Mouse (Mus musculus): Measurements from ENCODE around the gene Gm10721.
"Not testable (repeated sequence)": the region's sequence is repeated elsewhere in the genome, so short reads cannot be mapped to it uniquely, and the experiment has no call there.

Gene Gm10721

DNA sequence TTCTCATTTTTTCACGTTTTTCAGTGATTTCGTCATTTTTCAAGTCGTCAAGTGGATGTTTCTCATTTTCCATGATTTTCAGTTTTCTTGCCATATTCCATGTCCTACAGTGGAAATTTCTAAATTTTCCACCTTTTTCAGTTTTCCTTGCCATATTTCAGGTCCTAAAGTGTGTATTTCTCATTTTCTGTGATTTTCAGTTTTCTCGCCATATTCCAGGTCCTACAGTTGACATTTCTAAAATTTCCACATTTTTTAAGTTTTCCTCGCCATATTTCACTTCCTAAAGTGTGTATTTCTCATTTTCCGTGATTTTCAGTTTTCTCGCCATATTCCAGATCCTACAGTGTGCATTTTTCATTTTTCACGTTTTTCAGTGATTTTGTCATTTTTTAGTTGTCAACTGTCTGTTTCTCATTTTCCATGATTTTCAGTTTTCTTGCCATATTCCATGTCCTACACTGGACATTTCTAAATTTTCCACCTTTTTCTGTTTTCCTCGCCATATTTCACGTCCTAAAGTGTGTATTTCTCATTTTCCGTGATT is at the start of gene Gm10721:
Gene Gm10721 (plus strand): TSS at position 408 of the 547 bp plus-strand sequence.
- DNase-seq (ENCODE audit: extremely low read depth, insufficient read length, low spot score): not testable (repeated sequence)

DNA sequence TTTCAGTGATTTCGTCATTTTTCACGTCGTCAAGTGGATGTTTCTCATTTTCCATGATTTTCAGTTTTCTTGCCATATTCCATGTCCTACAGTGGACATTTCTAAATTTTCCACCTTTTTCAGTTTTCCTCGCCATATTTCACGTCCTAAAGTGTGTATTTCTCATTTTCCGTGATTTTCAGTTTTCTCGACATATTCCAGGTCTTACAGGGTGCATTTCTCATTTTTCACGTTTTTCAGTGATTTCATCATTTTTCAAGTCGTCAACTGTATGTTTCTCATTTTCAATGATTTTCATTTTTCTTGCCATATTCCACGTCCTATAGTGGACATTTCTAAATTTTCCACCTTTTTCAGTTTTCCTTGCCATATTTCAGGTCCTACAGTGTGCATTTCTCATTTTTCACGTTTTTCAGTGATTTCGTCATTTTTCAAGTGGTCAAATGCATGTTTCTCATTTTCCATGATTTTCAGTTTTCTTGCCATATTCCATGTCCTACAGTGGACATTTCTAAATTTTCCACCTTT is 12.4 kb upstream of the Gm10721 start, which contains the start of gene Gm10722:
Gene Gm10722 (plus strand): TSS at position 478 of the 528 bp plus-strand sequence.
- peak; percentile 59 for DNase-seq (ENCODE audit: extremely low read depth, insufficient read length, low spot score)

DNA sequence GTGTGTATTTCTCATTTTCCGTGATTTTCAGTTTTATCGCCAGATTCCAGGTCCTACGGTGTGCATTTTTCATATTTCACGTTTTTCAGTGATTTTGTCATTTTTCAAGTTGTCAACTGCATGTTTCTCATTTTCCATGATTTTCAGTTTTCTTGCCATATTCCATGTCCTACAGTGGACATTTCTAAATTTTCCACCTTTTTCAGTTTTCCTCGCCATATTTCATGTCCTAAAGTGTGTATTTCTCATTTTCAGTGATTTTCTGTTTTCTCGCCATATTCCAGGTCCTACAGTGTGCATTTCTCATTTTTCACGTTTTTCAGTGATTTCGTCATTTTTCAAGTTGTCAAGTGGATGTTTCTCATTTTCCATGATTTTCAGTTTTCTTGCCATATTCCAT is 11.9 kb upstream of the Gm10721 start:
- not testable (repeated sequence) for DNase-seq (ENCODE audit: extremely low read depth, insufficient read length, low spot score)

DNA sequence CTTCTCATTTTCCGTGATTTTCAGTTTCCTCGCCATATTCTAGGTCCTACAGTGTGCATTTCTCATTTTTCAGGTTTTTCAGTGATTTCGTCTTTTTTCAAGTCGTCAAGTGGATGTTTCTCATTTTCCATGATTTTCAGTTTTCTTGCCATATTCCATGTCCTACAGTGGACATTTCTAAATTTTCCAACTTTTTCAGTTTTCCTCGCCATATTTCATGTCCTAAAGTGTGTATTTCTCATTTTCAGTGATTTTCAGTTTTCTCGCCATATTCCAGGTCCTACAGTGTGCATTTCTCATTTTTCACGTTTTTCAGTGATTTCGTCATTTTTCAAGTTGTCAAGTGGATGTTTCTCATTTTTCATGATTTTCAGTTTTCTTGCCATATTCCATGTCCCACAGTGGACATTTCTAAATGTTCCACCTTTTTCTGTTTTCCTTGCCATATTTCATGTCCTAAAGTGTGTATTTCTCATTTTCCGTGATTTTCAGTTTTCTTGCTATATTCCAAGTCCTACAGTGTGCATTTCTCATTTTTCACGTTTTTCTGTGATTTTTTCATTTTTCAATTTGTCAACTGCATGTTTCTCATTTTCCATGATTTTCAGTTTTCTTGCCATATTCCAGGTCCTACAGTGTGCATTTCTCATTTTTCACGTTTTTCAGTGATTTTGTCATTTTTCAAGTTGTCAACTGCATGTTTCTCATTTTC is 10.8 kb upstream of the Gm10721 start:
- DNase-seq (ENCODE audit: extremely low read depth, insufficient read length, low spot score): peak; percentile 27

DNA sequence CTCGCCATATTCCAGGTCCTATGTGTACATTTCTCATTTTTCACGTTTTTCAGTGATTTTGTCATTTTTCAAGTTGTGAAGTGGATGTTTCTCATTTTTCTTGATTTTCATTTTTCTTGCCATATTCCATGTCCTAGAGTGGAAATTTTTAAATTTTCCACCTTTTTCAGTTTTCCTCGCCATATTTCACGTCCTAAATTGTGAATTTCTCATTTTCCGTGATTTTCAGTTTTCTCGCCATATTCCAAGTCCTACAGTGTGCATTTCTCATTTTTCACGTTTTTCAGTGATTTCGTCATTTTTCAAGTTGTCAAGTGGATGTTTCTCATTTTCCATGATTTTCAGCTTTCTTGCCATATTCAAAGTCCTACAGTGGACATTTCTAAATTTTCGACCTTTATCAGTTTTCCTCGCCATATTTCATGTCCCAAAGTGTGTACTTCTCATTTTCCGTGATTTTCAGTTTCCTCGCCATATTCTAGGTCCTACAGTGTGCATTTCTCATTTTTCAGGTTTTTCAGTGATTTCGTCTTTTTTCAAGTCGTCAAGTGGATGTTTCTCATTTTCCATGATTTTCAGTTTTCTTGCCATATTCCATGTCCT is 10.0 kb upstream of the Gm10721 start, which contains the start of gene Gm11168:
Gene Gm11168 (plus strand): TSS at position 553 of the 603 bp plus-strand sequence.
- DNase-seq (ENCODE audit: extremely low read depth, insufficient read length, low spot score): not testable (repeated sequence)

DNA sequence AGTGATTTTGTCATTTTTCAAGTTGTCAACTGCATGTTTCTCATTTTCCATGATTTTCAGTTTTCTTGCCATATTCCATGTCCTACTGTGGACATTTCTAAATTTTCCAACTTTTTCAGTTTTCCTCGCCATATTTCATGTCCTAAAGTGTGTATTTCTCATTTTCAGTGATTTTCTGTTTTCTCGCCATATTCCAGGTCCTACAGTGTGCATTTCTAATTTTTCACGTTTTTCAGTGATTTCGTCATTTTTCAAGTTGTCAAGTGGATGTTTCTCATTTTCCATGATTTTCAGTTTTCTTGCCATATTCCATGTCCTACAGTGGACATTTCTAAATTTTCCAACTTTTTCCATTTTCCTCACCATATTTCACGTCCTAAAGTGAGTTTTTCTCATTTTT is 6.8 kb upstream of the Gm10721 start:
- DNase-seq (ENCODE audit: extremely low read depth, insufficient read length, low spot score): not testable (repeated sequence)

DNA sequence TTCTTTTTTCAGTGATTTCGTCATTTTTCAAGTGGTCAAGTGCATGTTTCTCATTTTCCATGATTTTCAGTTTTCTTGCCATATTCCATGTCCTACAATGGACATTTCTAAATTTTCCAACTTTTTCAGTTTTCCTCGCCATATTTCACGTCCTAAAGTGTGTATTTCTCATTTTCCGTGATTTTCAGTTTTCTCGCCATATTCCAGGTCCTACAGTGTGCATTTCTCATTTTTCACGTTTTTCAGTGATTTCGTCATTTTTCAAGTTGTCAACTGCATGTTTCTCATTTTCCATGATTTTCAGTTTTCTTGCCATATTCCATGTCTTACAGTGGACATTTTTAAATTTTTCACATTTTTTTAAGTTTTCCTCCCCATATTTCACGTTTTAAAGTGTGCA is 6.3 kb upstream of the Gm10721 start:
- DNase-seq (ENCODE audit: extremely low read depth, insufficient read length, low spot score): not testable (repeated sequence)

DNA sequence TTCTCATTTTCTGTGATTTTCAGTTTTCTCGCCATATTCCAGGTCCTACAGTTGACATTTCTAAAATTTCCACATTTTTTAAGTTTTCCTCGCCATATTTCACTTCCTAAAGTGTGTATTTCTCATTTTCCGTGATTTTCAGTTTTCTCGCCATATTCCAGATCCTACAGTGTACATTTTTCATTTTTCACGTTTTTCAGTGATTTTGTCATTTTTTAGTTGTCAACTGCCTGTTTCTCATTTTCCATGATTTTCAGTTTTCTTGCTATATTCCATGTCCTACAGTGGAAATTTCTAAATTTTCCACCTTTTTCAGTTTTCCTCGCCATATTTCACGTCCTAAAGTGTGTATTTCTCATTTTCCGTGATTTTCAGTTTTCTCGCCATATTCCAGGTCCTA is 5.7 kb upstream of the Gm10721 start:
- peak; percentile 21 for DNase-seq (ENCODE audit: extremely low read depth, insufficient read length, low spot score)

DNA sequence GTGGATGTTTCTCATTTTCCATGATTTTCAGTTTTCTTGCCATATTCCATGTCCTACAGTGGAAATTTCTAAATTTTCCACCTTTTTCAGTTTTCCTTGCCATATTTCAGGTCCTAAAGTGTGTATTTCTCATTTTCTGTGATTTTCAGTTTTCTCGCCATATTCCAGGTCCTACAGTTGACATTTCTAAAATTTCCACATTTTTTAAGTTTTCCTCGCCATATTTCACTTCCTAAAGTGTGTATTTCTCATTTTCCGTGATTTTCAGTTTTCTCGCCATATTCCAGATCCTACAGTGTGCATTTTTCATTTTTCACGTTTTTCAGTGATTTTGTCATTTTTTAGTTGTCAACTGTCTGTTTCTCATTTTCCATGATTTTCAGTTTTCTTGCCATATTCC is 3.6 kb upstream of the Gm10721 start:
- not testable (repeated sequence) for DNase-seq (ENCODE audit: extremely low read depth, insufficient read length, low spot score)

DNA sequence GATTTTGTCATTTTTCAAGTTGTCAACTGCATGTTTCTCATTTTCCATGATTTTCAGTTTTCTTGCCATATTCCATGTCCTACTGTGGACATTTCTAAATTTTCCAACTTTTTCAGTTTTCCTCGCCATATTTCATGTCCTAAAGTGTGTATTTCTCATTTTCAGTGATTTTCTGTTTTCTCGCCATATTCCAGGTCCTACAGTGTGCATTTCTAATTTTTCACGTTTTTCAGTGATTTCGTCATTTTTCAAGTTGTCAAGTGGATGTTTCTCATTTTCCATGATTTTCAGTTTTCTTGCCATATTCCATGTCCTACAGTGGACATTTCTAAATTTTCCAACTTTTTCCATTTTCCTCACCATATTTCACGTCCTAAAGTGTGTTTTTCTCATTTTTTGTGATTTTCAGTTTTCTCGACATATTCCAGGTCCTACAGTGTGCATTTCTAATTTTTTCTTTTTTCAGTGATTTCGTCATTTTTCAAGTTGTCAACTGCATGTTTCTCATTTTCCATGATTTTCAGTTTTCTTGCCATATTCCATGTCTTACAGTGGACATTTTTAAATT is 802 bp upstream of the Gm10721 start:
- DNase-seq (ENCODE audit: extremely low read depth, insufficient read length, low spot score): not testable (repeated sequence)

DNA sequence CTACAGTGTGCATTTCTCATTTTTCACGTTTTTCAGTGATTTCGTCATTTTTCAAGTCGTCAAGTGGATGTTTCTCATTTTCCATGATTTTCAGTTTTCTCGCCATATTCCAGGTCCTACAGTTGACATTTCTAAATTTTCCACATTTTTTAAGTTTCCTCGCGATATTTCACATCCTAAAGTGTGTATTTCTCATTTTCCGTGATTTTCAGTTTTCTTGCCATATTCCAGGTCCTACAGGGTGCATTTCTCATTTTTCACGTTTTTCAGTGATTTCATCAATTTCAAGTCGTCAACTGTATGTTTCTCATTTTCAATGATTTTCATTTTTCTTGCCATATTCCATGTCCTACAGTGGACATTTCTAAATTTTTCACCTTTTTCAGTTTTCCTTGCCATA is 2.4 kb downstream of the Gm10721 start, which contains the start of gene Gm10720:
Gene Gm10720 (plus strand): TSS at position 301 of the 400 bp plus-strand sequence.
- DNase-seq (ENCODE audit: extremely low read depth, insufficient read length, low spot score): not testable (repeated sequence)

DNA sequence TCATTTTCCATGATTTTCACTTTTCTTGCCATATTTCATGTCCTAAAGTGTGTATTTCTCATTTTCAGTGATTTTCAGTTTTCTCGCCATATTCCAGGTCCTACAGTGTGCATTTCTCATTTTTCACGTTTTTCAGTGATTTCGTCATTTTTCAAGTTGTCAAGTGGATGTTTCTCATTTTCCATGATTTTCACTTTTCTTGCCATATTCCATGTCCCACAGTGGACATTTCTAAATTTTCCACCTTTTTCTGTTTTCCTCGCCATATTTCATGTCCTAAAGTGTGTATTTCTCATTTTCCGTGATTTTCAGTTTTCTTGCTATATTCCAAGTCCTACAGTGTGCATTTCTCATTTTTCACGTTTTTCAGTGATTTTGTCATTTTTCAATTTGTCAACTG is 3.0 kb downstream of the Gm10721 start:
- DNase-seq (ENCODE audit: extremely low read depth, insufficient read length, low spot score): not testable (repeated sequence)

DNA sequence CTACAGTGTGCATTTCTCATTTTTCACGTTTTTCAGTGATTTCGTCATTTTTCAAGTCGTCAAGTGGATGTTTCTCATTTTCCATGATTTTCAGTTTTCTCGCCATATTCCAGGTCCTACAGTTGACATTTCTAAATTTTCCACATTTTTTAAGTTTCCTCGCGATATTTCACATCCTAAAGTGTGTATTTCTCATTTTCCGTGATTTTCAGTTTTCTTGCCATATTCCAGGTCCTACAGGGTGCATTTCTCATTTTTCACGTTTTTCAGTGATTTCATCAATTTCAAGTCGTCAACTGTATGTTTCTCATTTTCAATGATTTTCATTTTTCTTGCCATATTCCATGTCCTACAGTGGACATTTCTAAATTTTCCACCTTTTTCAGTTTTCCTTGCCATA is 4.2 kb downstream of the Gm10721 start, which contains the start of gene Gm10719:
Gene Gm10719 (plus strand): TSS at position 301 of the 400 bp plus-strand sequence.
- DNase-seq (ENCODE audit: extremely low read depth, insufficient read length, low spot score): not testable (repeated sequence)

DNA sequence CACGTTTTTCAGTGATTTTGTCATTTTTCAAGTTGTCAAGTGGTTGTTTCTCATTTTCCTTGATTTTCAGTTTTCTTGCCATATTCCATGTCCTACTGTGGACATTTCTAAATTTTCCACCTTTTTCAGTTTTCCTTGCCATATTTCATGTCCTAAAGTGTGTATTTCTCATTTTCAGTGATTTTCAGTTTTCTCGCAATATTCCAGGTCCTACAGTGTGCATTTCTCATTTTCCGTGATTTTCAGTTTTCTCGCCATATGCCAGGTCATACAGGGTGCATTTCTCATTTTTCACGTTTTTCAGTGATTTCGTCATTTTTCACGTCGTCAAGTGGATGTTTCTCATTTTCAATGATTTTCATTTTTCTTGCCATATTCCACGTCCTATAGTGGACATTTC is 6.0 kb downstream of the Gm10721 start:
- not testable (repeated sequence) for DNase-seq (ENCODE audit: extremely low read depth, insufficient read length, low spot score)

DNA sequence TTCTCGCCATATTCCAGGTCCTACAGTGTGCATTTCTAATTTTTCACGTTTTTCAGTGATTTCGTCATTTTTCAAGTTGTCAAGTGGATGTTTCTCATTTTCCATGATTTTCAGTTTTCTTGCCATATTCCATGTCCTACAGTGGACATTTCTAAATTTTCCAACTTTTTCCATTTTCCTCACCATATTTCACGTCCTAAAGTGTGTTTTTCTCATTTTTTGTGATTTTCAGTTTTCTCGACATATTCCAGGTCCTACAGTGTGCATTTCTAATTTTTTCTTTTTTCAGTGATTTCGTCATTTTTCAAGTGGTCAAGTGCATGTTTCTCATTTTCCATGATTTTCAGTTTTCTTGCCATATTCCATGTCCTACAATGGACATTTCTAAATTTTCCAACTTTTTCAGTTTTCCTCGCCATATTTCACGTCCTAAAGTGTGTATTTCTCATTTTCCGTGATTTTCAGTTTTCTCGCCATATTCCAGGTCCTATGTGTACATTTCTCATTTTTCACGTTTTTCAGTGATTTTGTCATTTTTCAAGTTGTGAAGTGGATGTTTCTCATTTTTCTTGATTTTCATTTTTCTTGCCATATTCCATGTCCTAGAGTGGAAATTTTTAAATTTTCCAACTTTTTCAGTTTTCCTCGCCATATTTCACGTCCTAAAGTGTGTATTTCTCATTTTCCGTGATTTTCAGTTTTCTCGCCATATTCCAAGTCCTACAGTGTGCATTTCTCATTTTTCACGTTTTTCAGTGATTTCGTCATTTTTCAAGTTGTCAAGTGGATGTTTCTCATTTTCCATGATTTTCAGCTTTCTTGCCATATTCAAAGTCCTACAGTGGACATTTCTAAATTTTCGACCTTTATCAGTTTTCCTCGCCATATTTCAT is 7.1 kb downstream of the Gm10721 start:
- not testable (repeated sequence) for DNase-seq (ENCODE audit: extremely low read depth, insufficient read length, low spot score)

DNA sequence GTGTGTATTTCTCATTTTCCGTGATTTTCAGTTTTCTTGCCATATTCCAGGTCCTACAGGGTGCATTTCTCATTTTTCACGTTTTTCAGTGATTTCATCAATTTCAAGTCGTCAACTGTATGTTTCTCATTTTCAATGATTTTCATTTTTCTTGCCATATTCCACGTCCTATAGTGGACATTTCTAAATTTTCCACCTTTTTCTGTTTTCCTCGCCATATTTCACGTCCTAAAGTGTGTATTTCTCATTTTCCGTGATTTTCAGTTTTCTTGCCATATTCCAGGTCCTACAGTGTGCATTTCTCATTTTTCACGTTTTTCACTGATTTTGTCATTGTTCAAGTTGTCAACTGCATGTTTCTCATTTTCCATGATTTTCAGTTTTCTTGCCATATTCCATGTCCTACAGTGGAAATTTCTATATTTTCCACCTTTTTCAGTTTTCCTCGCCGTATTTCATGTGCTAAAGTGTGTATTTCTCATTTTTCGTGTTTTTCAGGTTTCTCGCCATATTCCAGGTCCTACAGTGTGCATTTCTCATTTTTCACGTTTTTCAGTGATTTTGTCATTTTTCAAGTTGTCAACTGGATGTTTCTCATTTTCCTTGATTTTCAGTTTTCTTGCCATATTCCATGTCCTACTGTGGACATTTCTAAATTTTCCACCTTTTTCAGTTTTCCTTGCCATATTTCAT is 9.5 kb downstream of the Gm10721 start:
- DNase-seq (ENCODE audit: extremely low read depth, insufficient read length, low spot score): peak; percentile 1

DNA sequence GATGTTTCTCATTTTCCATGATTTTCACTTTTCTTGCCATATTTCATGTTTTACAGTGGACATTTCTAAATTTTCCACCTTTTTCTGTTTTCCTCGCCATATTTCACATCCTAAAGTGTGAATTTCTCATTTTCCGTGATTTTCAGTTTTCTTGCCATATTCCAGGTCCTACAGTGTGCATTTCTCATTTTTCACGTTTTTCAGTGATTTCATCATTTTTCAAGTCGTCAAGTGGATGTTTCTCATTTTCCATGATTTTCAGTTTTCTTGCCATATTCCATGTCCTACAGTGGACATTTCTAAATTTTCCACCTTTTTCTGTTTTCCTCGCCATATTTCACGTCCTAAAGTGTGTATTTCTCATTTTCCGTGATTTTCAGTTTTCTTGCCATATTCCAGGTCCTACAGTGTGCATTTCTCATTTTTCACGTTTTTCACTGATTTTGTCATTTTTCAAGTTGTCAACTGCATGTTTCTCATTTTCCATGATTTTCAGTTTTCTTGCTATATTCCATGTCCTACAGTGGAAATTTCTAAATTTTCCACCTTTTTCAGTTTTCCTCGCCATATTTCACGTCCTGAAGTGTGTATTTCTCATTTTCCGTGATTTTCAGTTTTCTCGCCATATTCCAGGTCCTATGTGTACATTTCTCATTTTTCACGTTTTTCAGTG is 10.5 kb downstream of the Gm10721 start, which contains the start of gene Gm10718:
Gene Gm10718 (plus strand): TSS at position 236 of the 673 bp plus-strand sequence.
- not testable (repeated sequence) for DNase-seq (ENCODE audit: extremely low read depth, insufficient read length, low spot score)

DNA sequence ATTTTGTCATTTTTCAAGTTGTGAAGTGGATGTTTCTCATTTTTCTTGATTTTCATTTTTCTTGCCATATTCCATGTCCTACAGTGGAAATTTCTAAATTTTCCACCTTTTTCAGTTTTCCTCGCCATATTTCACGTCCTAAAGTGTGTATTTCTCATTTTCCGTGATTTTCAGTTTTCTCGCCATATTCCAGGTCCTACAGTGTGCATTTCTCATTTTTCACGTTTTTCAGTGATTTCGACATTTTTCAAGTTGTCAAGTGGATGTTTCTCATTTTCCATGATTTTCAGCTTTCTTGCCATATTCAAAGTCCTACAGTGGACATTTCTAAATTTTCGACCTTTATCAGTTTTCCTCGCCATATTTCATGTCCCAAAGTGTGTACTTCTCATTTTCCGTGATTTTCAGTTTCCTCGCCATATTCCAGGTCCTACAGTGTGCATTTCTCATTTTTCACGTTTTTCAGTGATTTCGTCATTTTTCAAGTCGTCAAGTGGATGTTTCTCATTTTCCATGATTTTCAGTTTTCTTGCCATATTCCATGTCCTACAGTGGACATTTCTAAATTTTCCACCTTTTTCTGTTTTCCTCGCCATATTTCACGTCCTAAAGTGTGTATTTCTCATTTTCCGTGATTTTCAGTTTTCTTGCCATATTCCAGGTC is 11.2 kb downstream of the Gm10721 start:
- DNase-seq (ENCODE audit: extremely low read depth, insufficient read length, low spot score): not testable (repeated sequence)

Measured in 3134 (cell line).